ENCODE assay signal across 13 mouse cellular contexts in genomic region chrX:52162206-52162605, GRCm38 (mm10). TPM values are rescaled to one million over a fixed set of nuclear protein-coding genes. Genes with fewer than 3 reads are reported as not detected.
DNase-seq lines count a peak whose midpoint lies in the region; ATAC-seq and TF ChIP-seq lines count a peak whose summit lies in the region.
"Had no signal": no experiment of that assay in that cellular context is flagged by ENCODE, and none has a peak within 500 bp of the region (broad histone marks: within the 10 kb centered on the region; RNA-seq: fewer than 3 reads in every experiment).

No protein-coding gene starts in this region.

- ATAC-seq in liver, embryonic 12.5 days: no peak
- no peak for ATAC-seq in liver, embryonic 11.5 days (replicated peaks; ENCODE audit: low FRiP score)
- ATAC-seq in forebrain, postnatal 0 days: no peak

- H3K4me2 ChIP-seq in liver, embryonic 12.5 days: peak overlapping the region; percentile 90; the same call in 1 of the 2 replicates
- no peak overlapping the region for H3K4me2 ChIP-seq in liver, embryonic 11.5 days
- 0 out of 2 replicates have a peak overlapping the region, but pooled peaks have one; percentile 62 for H3K4me2 ChIP-seq in forebrain, postnatal 0 days (ENCODE audit: low read depth)

- H3K4me1 ChIP-seq in liver, embryonic 12.5 days: peaks cover 23% of the 10 kb centered on the region
- H3K4me1 ChIP-seq in liver, embryonic 11.5 days (replicated peaks; ENCODE audit: control insufficient read depth, insufficient read depth, low read length): no peaks in the 10 kb centered on the region
- peaks cover 6% of the 10 kb centered on the region for H3K4me1 ChIP-seq in embryonic facial prominence, embryonic 10.5 days
- no peaks in the 10 kb centered on the region for H3K4me1 ChIP-seq in forebrain, postnatal 0 days (ENCODE audit: insufficient read depth)

- peaks cover 40% of the 10 kb centered on the region for H3K27me3 ChIP-seq in liver, embryonic 12.5 days (replicated peaks)
- H3K27me3 ChIP-seq in liver, embryonic 11.5 days (replicated peaks; ENCODE audit: control insufficient read depth, insufficient read depth, low read length): peaks cover 18% of the 10 kb centered on the region
- H3K27me3 ChIP-seq in embryonic facial prominence, embryonic 10.5 days (replicated peaks; ENCODE audit: low read depth, poor library complexity, severe bottlenecking): peaks cover 52% of the 10 kb centered on the region
- H3K27me3 ChIP-seq in forebrain, postnatal 0 days (ENCODE audit: insufficient read depth, low read length): no peaks in the 10 kb centered on the region

- intact Hi-C loops in heart, postnatal 25 days (cut with DNase I): loop anchor here (2.0 to 5.0 kb wide), 3 partner anchors 45 to 1143 kb away; partner anchors contain the start of gene Rap2c

- TF ChIP-seq CTCF in forebrain, postnatal 0 days (IDR thresholded peaks at IDR 0.05; ENCODE audit: low read depth): no peak

- H3K9me3 ChIP-seq in liver, embryonic 12.5 days (replicated peaks): no peaks in the 10 kb centered on the region
- H3K9me3 ChIP-seq in liver, embryonic 11.5 days (ENCODE audit: control insufficient read depth, low read length): no peaks in the 10 kb centered on the region
- no peaks in the 10 kb centered on the region for H3K9me3 ChIP-seq in embryonic facial prominence, embryonic 10.5 days
- no peaks in the 10 kb centered on the region for H3K9me3 ChIP-seq in forebrain, postnatal 0 days (ENCODE audit: low read length)
- H3K9me3 ChIP-seq: liver, embryonic 13.5 days had no signal

- peak; percentile 74 for DNase-seq in heart, adult 11 months
- no peak for DNase-seq in heart, postnatal 25 days (ENCODE audit: low spot score)
- no peak for DNase-seq in liver, embryonic 11.5 days (ENCODE audit: low spot score)
- DNase-seq in embryonic facial prominence, embryonic 10.5 days (ENCODE audit: low spot score): no peak
- no peak for DNase-seq in forebrain, postnatal 0 days
- DNase-seq in ovary, postnatal 14 days (ENCODE audit: low spot score): no peak
- no peak for DNase-seq in left cerebral cortex, adult 8-10 months (ENCODE audit: low spot score in 2 of 2)
- DNase-seq: kidney, adult 2 months; layer of hippocampus, adult 9-11 months; liver, embryonic 13.5 days; right cerebral cortex, postnatal 4 days had no signal

- no peaks in the 10 kb centered on the region for H3K36me3 ChIP-seq in liver, embryonic 12.5 days
- H3K36me3 ChIP-seq in liver, embryonic 11.5 days (ENCODE audit: control insufficient read depth, insufficient read depth, low read length): no peaks in the 10 kb centered on the region
- no peaks in the 10 kb centered on the region for H3K36me3 ChIP-seq in embryonic facial prominence, embryonic 10.5 days (replicated peaks)
- H3K36me3 ChIP-seq in forebrain, postnatal 0 days (ENCODE audit: insufficient read depth): no peaks in the 10 kb centered on the region
- H3K36me3 ChIP-seq: liver, embryonic 13.5 days had no signal

- 73% methylated on average over 1 of the region's 1 CpGs for WGBS in liver, embryonic 12.5 days (ENCODE audit: insufficient replicate concordance)
- 70% methylated on average over 1 of the region's 1 CpGs for WGBS in liver, embryonic 11.5 days
- 53% methylated on average over 1 of the region's 1 CpGs for WGBS in embryonic facial prominence, embryonic 10.5 days
- 40% methylated on average over 1 of the region's 1 CpGs for WGBS in forebrain, postnatal 0 days

- no peak overlapping the region for H3K9ac ChIP-seq in liver, embryonic 12.5 days
- H3K9ac ChIP-seq in liver, embryonic 11.5 days (ENCODE audit: low read depth, low read length): no peak overlapping the region
- no peak overlapping the region for H3K9ac ChIP-seq in forebrain, postnatal 0 days
- H3K9ac ChIP-seq: liver, embryonic 13.5 days had no signal

- no peak overlapping the region for H3K27ac ChIP-seq in liver, embryonic 12.5 days
- H3K27ac ChIP-seq in liver, embryonic 11.5 days (ENCODE audit: low read depth, low read length): no peak overlapping the region
- no peak overlapping the region for H3K27ac ChIP-seq in embryonic facial prominence, embryonic 10.5 days (replicated peaks)
- no peak overlapping the region for H3K27ac ChIP-seq in forebrain, postnatal 0 days (ENCODE audit: low read depth, low read length)
- H3K27ac ChIP-seq: liver, embryonic 13.5 days had no signal

- no peak overlapping the region for H3K4me3 ChIP-seq in liver, embryonic 12.5 days
- H3K4me3 ChIP-seq in liver, embryonic 11.5 days (ENCODE audit: low read depth, low read length): no peak overlapping the region
- H3K4me3 ChIP-seq in embryonic facial prominence, embryonic 10.5 days: peak overlapping the region; percentile 66
- H3K4me3 ChIP-seq in forebrain, postnatal 0 days (ENCODE audit: low read depth, low read length): no peak overlapping the region
- H3K4me3 ChIP-seq: megakaryocyte, embryonic 14.5 days had no signal

RNA-seq across cellular contexts. Expression of gene Gpc4, which starts 2.8 kb away (rescaled TPM):
- total RNA-seq in heart, postnatal 25 days (2021): 10 to 100 TPM; 43.0 to 44.4 TPM
- polyA plus RNA-seq in liver, embryonic 12.5 days (2016; fragmentation: Nextera tagmentation; extraction: Ambion mirVana): 6.3 and 7.2 TPM in 2 replicates
- 11.5 and 13.4 TPM in 2 replicates for polyA plus RNA-seq in liver, embryonic 11.5 days (2014; fragmentation: Nextera tagmentation; extraction: Ambion mirVana)
- 35.3 and 36.2 TPM in 2 replicates for polyA plus RNA-seq in embryonic facial prominence, embryonic 10.5 days (2016; fragmentation: Nextera tagmentation; extraction: Ambion mirVana)
- total RNA-seq in forebrain, postnatal 0 days (2014; rRNA removed): 3.9 and 4.8 TPM in 2 replicates
- polyA plus RNA-seq in forebrain, postnatal 0 days (2015; fragmentation: Nextera tagmentation; extraction: Ambion mirVana): 10.7 and 12.7 TPM in 2 replicates
- 10 to 100 TPM; 18.4 to 20.1 (median 19.3) TPM for total RNA-seq in left cerebral cortex, adult 8-10 months (2022)
